Mouse (Mus musculus) CH12.LX (cell line): Measurements from ENCODE around the gene Kdm4d. TPM values are rescaled to one million over a fixed set of nuclear protein-coding genes. Genes with fewer than 3 reads are reported as not detected.

Experiments
- DNase-seq: peaks from one replicate; pipeline ENCODE4 v3.0.0-alpha.2; 2013; ENCODE audit errors: extremely low read depth
- H3K27ac ChIP-seq: 2 replicates; pipeline ENCODE4 v1.5.1; 2012; ENCODE audit warnings: low read depth, mild to moderate bottlenecking, control low read depth, moderate library complexity; ENCODE audit not compliant: insufficient read depth
- H3K27me3 ChIP-seq: replicated peaks from 2 replicates; pipeline ENCODE3; 2012; ENCODE audit warnings: inconsistent platforms
- H3K36me3 ChIP-seq, 2 experiments: replicated peaks in 1 of 2; 2 replicates each; pipeline versions ENCODE3 to v1.6.1; 2012; ENCODE audit warnings: inconsistent platforms in 1 of 2, low read length in 1 of 2, mild to moderate bottlenecking in 1 of 2, mixed read lengths in 1 of 2, moderate library complexity in 1 of 2; ENCODE audit not compliant: control insufficient read depth in 1 of 2, insufficient read depth in 1 of 2
- H3K4me1 ChIP-seq, 2 experiments: 2 replicates each; pipeline ENCODE4 v1.6.1; 2012; ENCODE audit warnings: inconsistent platforms in 1 of 2, moderate library complexity in 1 of 2; ENCODE audit not compliant: insufficient read depth in 2 of 2, control insufficient read depth in 1 of 2
- H3K4me2 ChIP-seq: 2 replicates; pipeline ENCODE4 v1.6.1; 2012; ENCODE audit warnings: low read depth, mild to moderate bottlenecking, control low read depth; ENCODE audit not compliant: poor library complexity, insufficient read depth, severe bottlenecking
- H3K4me3 ChIP-seq, 3 experiments: fragments of 150-350 bp in 1 of 3; sonication (generic) in 1 of 3; replicated peaks in 1 of 3; 2 replicates each; pipeline versions ENCODE3 to v1.5.1; 2011 to 2012; ENCODE audit warnings: low read depth in 2 of 3, low read length in 2 of 3, mild to moderate bottlenecking in 2 of 3, moderate library complexity in 2 of 3, control low read depth in 1 of 3, improper control_type of control experiment in 1 of 3, inconsistent platforms in 1 of 3, mixed read lengths in 1 of 3; ENCODE audit not compliant: poor library complexity in 1 of 3
- H3K79me2 ChIP-seq: replicated peaks from 2 replicates; pipeline ENCODE4 v1.6.1; 2012; ENCODE audit warnings: mild to moderate bottlenecking, moderate library complexity; ENCODE audit not compliant: control insufficient read depth, poor library complexity, insufficient read depth, severe bottlenecking; ENCODE audit errors: extremely low read depth
- H3K9ac ChIP-seq: 2 replicates; pipeline ENCODE4 v1.6.1; 2012; ENCODE audit warnings: low read depth, mild to moderate bottlenecking, control low read depth, moderate library complexity; ENCODE audit not compliant: insufficient read depth
- H3K9me3 ChIP-seq: replicated peaks from 2 replicates; pipeline ENCODE3; 2012; ENCODE audit warnings: low read length, inconsistent platforms, mixed read lengths
- BHLHE40 ChIP-seq: IDR thresholded peaks from 2 replicates; pipeline ENCODE4 v1.6.1; 2011; ENCODE audit warnings: mild to moderate bottlenecking, low read depth, low read length, improper control_type of control experiment
- CHD1 ChIP-seq: IDR thresholded peaks from 2 replicates; pipeline ENCODE4 v1.6.1; 2012; ENCODE audit warnings: low read depth, low read length, improper control_type of control experiment, inconsistent platforms
- CHD2 ChIP-seq: IDR thresholded peaks from 2 replicates; pipeline ENCODE4 v1.6.1; 2011; ENCODE audit warnings: low read length, improper control_type of control experiment
- CTCF ChIP-seq, 2 experiments: IDR thresholded peaks in 1 of 2; conservative IDR thresholded peaks in 1 of 2; 2 replicates each; pipeline ENCODE4 v1.5.1; 2011 to 2012; ENCODE audit warnings: low read depth in 2 of 2, low read length in 2 of 2, improper control_type of control experiment in 1 of 2, inconsistent platforms in 1 of 2, mild to moderate bottlenecking in 1 of 2, moderate library complexity in 1 of 2
- E2F4 ChIP-seq: IDR thresholded peaks from 2 replicates; pipeline ENCODE4 v1.6.1; 2011; ENCODE audit warnings: low read depth, low read length, improper control_type of control experiment; ENCODE audit not compliant: insufficient replicate concordance
- ELF1 ChIP-seq: IDR thresholded peaks from 2 replicates; pipeline ENCODE4 v1.6.1; 2014; ENCODE audit warnings: low read depth, mild to moderate bottlenecking, inconsistent platforms, low read length, improper control_type of control experiment
- EP300 ChIP-seq: IDR thresholded peaks from 2 replicates; pipeline ENCODE4 v1.6.1; 2011; ENCODE audit warnings: low read length, improper control_type of control experiment
- ETS1 ChIP-seq: conservative IDR thresholded peaks from 2 replicates; pipeline ENCODE4 v1.6.1; 2012; ENCODE audit warnings: low read depth, mild to moderate bottlenecking, inconsistent platforms, low read length, improper control_type of control experiment, moderate library complexity
- GABPA ChIP-seq: IDR thresholded peaks from 2 replicates; pipeline ENCODE4 v1.6.1; 2012; ENCODE audit warnings: low read depth, low read length, improper control_type of control experiment, inconsistent platforms; ENCODE audit not compliant: insufficient replicate concordance
- HCFC1 ChIP-seq: IDR thresholded peaks from 2 replicates; pipeline ENCODE4 v1.6.1; 2012; ENCODE audit warnings: low read depth, mild to moderate bottlenecking, inconsistent platforms, low read length, improper control_type of control experiment
- IRF4 ChIP-seq: IDR thresholded peaks from 2 replicates; pipeline ENCODE4 v1.6.1; 2014; ENCODE audit warnings: low read depth, mild to moderate bottlenecking, inconsistent platforms, low read length, improper control_type of control experiment
- JUN ChIP-seq: IDR thresholded peaks from 2 replicates; pipeline ENCODE4 v1.6.1; 2011; ENCODE audit warnings: low read depth, mild to moderate bottlenecking, low read length, improper control_type of control experiment, moderate library complexity; ENCODE audit not compliant: insufficient read depth
- JUND ChIP-seq: conservative IDR thresholded peaks from 2 replicates; pipeline ENCODE4 v1.6.1; 2011; ENCODE audit warnings: low read depth, low read length, improper control_type of control experiment
- KAT2A ChIP-seq: IDR thresholded peaks from 2 replicates; pipeline ENCODE4 v1.6.1; 2012; ENCODE audit warnings: low read length, improper control_type of control experiment, inconsistent platforms; ENCODE audit not compliant: insufficient replicate concordance
- MAFK ChIP-seq: IDR thresholded peaks from 2 replicates; pipeline ENCODE4 v1.6.1; 2011; ENCODE audit warnings: low read length, improper control_type of control experiment; ENCODE audit not compliant: insufficient replicate concordance
- MAX ChIP-seq: IDR thresholded peaks from 2 replicates; pipeline ENCODE4 v1.6.1; 2011; ENCODE audit warnings: low read length, improper control_type of control experiment
- MAZ ChIP-seq: IDR thresholded peaks from 2 replicates; pipeline ENCODE4 v1.6.1; 2012; ENCODE audit warnings: low read depth, mild to moderate bottlenecking, inconsistent platforms, low read length, improper control_type of control experiment, moderate library complexity
- MEF2A ChIP-seq: IDR thresholded peaks from 2 replicates; pipeline ENCODE4 v1.6.1; 2014; ENCODE audit warnings: low read depth, mild to moderate bottlenecking, inconsistent platforms, low read length, improper control_type of control experiment, borderline replicate concordance
- MXI1 ChIP-seq: IDR thresholded peaks from 2 replicates; pipeline ENCODE4 v1.6.1; 2011; ENCODE audit warnings: mild to moderate bottlenecking, low read depth, low read length, improper control_type of control experiment
- MYC ChIP-seq: IDR thresholded peaks from 2 replicates; pipeline ENCODE4 v1.6.1; 2011; ENCODE audit warnings: low read depth, mild to moderate bottlenecking, improper control_type of control experiment, low read length
- NELFE ChIP-seq: IDR thresholded peaks from 2 replicates; pipeline ENCODE4 v1.6.1; 2011; ENCODE audit warnings: low read depth, low read length, improper control_type of control experiment
- NRF1 ChIP-seq: IDR thresholded peaks from 2 replicates; pipeline ENCODE4 v1.6.1; 2014; ENCODE audit warnings: low read depth, mild to moderate bottlenecking, inconsistent platforms, low read length, improper control_type of control experiment, moderate library complexity
- PAX5 ChIP-seq: IDR thresholded peaks from 2 replicates; pipeline ENCODE4 v1.6.1; 2012; ENCODE audit warnings: low read length, inconsistent platforms, mixed read lengths
- POLR2A ChIP-seq: IDR thresholded peaks from 2 replicates; pipeline ENCODE4 v1.6.1; 2011; ENCODE audit warnings: low read depth, mild to moderate bottlenecking, improper control_type of control experiment, low read length
- POLR2AphosphoS2 ChIP-seq: IDR thresholded peaks from 2 replicates; pipeline ENCODE4 v1.6.1; 2011; ENCODE audit warnings: low read depth, low read length, improper control_type of control experiment
- RAD21 ChIP-seq: IDR thresholded peaks from 2 replicates; pipeline ENCODE4 v1.6.1; 2011; ENCODE audit warnings: low read depth, mild to moderate bottlenecking, low read length, improper control_type of control experiment, moderate library complexity
- RCOR1 ChIP-seq: conservative IDR thresholded peaks from 2 replicates; pipeline ENCODE4 v1.6.1; 2012; ENCODE audit warnings: low read depth, mild to moderate bottlenecking, inconsistent platforms, low read length, improper control_type of control experiment
- SIN3A ChIP-seq: IDR thresholded peaks from 2 replicates; pipeline ENCODE4 v1.6.1; 2012; ENCODE audit warnings: low read length, improper control_type of control experiment, inconsistent platforms
- SMC3 ChIP-seq: IDR thresholded peaks from 2 replicates; pipeline ENCODE4 v1.6.1; 2011; ENCODE audit warnings: low read depth, low read length, improper control_type of control experiment
- TBP ChIP-seq: conservative IDR thresholded peaks from 2 replicates; pipeline ENCODE4 v1.6.1; 2011; ENCODE audit warnings: low read depth, low read length, improper control_type of control experiment
- TCF12 ChIP-seq: IDR thresholded peaks from 2 replicates; pipeline ENCODE4 v1.6.1; 2014; ENCODE audit warnings: low read depth, mild to moderate bottlenecking, inconsistent platforms, low read length, improper control_type of control experiment
- UBTF ChIP-seq: IDR thresholded peaks from 2 replicates; pipeline ENCODE4 v1.6.1; 2012; ENCODE audit warnings: low read depth, mild to moderate bottlenecking, inconsistent platforms, low read length, improper control_type of control experiment, moderate library complexity
- USF1 ChIP-seq: IDR thresholded peaks from 2 replicates; pipeline ENCODE4 v1.6.1; 2014; ENCODE audit warnings: low read depth, mild to moderate bottlenecking, inconsistent platforms, low read length, improper control_type of control experiment
- USF2 ChIP-seq: conservative IDR thresholded peaks from 2 replicates; pipeline ENCODE4 v1.6.1; 2011; ENCODE audit warnings: low read depth, low read length, improper control_type of control experiment
- ZC3H11A ChIP-seq: IDR thresholded peaks from 2 replicates; pipeline ENCODE4 v1.6.1; 2012; ENCODE audit warnings: low read depth, mild to moderate bottlenecking, inconsistent platforms, low read length, improper control_type of control experiment
- ZKSCAN1 ChIP-seq: IDR thresholded peaks from 2 replicates; pipeline ENCODE4 v1.6.1; 2012; ENCODE audit warnings: low read depth, inconsistent platforms, low read length, improper control_type of control experiment, borderline replicate concordance
- ZMIZ1 ChIP-seq: IDR thresholded peaks from 2 replicates; pipeline ENCODE4 v1.6.1; 2012; ENCODE audit warnings: low read depth, mild to moderate bottlenecking, inconsistent platforms, low read length, improper control_type of control experiment
- ZNF384 ChIP-seq: IDR thresholded peaks from 2 replicates; pipeline ENCODE4 v1.6.1; 2012; ENCODE audit warnings: low read depth, low read length, improper control_type of control experiment, inconsistent platforms
- dilution Hi-C: fragments of 300-500 bp; cut with MboI; formaldehyde crosslinking; loops from 2 replicates; pipeline ENCODE4 v1.14.3; 2020; ENCODE audit warnings: low sequenced_read_pairs; ENCODE audit not compliant: extremely low pct_unique_long_range_greater_than_20kb, extremely low pct_ligation_motif_present
- in situ Hi-C: fragments of 300-500 bp; cut with MboI; formaldehyde crosslinking; loops from 3 replicates; pipeline ENCODE4 v1.14.3; 2019; ENCODE audit warnings: low sequenced_read_pairs, low pct_ligation_motif_present, low pct_unique_long_range_greater_than_20kb, mixed read lengths
- polyA plus RNA-seq: library from polyadenylated mRNA; unstranded; fragments of >175 nt; gene quantifications from 2 replicates; pipeline ENCODE4 v1.2.1, GENCODE M21; 2012; ENCODE audit warnings: low read depth; ENCODE audit not compliant: insufficient read length
- total RNA-seq, 2 experiments: library from RNA; depleted of rRNA; stranded (reverse); fragments of 300-350 nt in 1 of 2; fragments of >200 nt in 1 of 2; gene quantifications; 2 replicates each; pipeline ENCODE4 v1.2.3; 2012 to 2014

Gene Kdm4d
- total and polyA plus RNA-seq, 3 experiments, result 0.21 to 0.37 (median 0.28) TPM

- no peaks in the 10 kb centered on the region for H3K36me3 ChIP-seq
- H3K27me3 ChIP-seq, result no peaks in the 10 kb centered on the region
- dilution Hi-C loops (no loop called here), in situ Hi-C loops (loop anchor here (5.0 kb wide), 1 partner anchor 159 kb away; no protein-coding TSS in a partner anchor)
- no peak overlapping the region for H3K4me2 ChIP-seq
- no peak overlapping the region for H3K4me3 ChIP-seq
- peak; percentile 75 for DNase-seq
- H3K9me3 ChIP-seq, result no peaks in the 10 kb centered on the region
- no peak overlapping the region for H3K27ac ChIP-seq
- H3K4me1 ChIP-seq, result peaks cover 5 to 22% of the 10 kb centered on the region in 2 experiments; a peak in 3 of 4 replicates
- no peak overlapping the region for H3K9ac ChIP-seq
- TF ChIP-seq POLR2A, result no peak
- no peak for TF ChIP-seq MAX
- TF ChIP-seq CTCF (conservative IDR thresholded peaks at IDR 0.05 in 1 of 2, IDR thresholded peaks at IDR 0.05 in 1 of 2; ENCODE audit: low read depth in 2 of 2, low read length in 2 of 2), result peak; percentile 69 to 91; a peak in 3 of 4 replicates
- no peak for TF ChIP-seq MAZ
- no peak for TF ChIP-seq ETS1
- no peak for TF ChIP-seq TBP
- TF ChIP-seq E2F4, result no peak
- TF ChIP-seq RAD21, result peak; percentile 85
- TF ChIP-seq USF2, result no peak
- no peak for TF ChIP-seq MYC
- TF ChIP-seq HCFC1, result no peak
- no peak for TF ChIP-seq ZNF384
- TF ChIP-seq UBTF, result no peak
- TF ChIP-seq MEF2A, result no peak
- no peak for TF ChIP-seq EP300
- no peak for TF ChIP-seq POLR2AphosphoS2
- no peak for TF ChIP-seq SIN3A
- TF ChIP-seq USF1, result no peak
- TF ChIP-seq BHLHE40, result no peak
- TF ChIP-seq SMC3, result peak; percentile 92
- peak; percentile 72 for TF ChIP-seq ZC3H11A
- TF ChIP-seq PAX5, result no peak
- no peak for TF ChIP-seq ZKSCAN1
- TF ChIP-seq MAFK, result 0 out of 2 replicates have a peak, but pooled peaks have one; percentile 10
- TF ChIP-seq RCOR1, result no peak
- TF ChIP-seq JUN, result no peak
- no peak for TF ChIP-seq KAT2A
- TF ChIP-seq ZMIZ1, result no peak
- TF ChIP-seq MXI1, result no peak
- TF ChIP-seq TCF12, result peak; percentile 18; the same call in 1 of the 2 replicates
- no peak for TF ChIP-seq NRF1
- no peak for TF ChIP-seq JUND
- TF ChIP-seq ELF1, result no peak
- no peak for TF ChIP-seq GABPA
- no peak for TF ChIP-seq IRF4
- no peak for TF ChIP-seq CHD2
- TF ChIP-seq NELFE, result no peak
- TF ChIP-seq CHD1, result no peak
- H3K79me2 ChIP-seq, result no peaks in the 10 kb centered on the region
These were observed 23.2 kb upstream of the Kdm4d start for GRCm38 (mm10) chr9:14523408-14524043.
